Mouse (Mus musculus) kidney, adult 11 months (tissue): ENCODE results near the gene Pgls.

ENCODE experiments used
- DNase-seq: peaks from one replicate; pipeline ENCODE4 v3.0.0; 2022

Pgls gene

DNA sequence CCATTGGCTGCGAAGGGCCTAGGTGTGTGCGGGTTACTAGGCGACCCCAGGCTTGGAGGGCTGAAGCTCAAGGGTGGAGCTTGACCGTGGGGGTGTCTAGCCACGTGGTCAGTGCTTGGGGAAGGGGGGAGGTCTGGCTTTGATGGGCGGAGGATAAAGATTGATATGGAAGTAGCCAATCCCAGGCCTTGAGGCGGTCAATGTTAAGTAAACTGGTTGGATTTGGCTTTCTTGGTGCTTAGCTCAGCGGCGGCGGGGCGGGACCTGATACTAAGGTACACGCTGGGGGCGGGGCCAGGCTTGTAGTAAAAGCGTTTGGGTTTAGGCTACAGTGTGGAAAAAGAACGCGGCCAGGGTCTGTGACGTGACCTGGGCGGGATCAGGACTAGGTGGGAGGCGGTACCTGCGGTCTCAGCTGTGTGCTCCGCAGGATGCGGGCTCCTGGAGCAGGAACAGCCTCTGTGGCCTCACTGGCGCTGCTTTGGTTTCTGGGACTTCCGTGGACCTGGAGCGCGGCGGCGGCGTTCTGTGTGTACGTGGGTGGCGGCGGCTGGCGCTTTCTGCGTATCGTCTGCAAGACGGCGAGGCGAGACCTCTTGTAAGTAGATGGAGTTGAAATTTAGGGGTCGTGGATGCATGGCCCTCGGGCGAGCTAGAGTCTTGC is 21.6 kb upstream of the Pgls start:
- peak; percentile 99 for DNase-seq

GRCm38 (mm10) chr8:71572077-71572476 is 19.9 kb upstream of the Pgls start:
- no peak for DNase-seq

GRCm38 (mm10) chr8:71572847-71573633 is 18.9 kb upstream of the Pgls start:
- peak; percentile 80 for DNase-seq

DNA sequence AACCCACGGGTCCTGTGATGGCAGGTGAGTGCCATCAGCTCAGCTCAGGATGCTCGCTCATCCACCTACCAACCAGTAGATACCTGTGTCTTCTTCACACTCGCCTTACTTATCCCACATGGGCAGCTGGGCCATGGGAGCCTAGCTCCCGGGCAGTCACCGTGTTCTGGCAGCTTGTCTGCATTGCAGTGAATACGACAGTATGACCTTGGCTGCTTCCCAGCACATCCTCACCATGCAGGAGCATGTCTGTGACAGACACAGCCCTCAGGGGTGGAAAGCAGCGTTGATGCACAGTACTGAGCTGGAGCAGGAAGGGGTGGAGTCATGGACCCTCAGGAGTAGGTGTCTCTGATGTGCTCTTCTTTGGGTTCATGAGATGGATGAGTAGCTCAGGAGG is 17.6 kb upstream of the Pgls start:
- no peak for DNase-seq

GRCm38 (mm10) chr8:71575020-71575419 is 17.0 kb upstream of the Pgls start:
- DNase-seq: no peak

DNA sequence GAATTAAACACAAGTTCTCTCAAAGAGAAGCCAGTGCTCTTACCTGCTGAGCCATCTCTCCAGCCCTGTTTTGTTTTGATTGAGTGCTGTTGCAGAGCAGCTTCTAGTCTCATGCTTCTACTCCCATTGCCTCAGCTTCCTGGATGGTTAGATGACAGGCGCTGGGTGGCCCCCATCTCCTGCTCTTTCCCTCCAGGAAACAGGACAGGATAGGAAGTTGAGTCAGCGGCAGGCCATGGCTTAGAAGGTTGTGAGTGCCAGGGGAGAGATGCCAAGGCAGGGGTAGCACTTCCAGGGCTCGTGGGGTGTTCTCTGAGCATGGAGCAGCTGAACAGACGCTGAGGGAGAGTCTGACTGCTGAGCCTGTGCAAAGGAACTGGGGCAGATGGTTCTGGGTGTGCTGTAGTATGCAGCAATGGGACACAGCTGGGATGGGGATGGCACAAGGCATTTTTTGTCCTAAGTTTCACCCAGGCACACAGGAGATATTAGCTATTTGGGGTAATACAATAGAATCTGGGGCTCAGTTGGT is 14.1 kb upstream of the Pgls start:
- DNase-seq: no peak

GRCm38 (mm10) chr8:71579009-71579408 is 13.0 kb upstream of the Pgls start:
- no peak for DNase-seq

DNA sequence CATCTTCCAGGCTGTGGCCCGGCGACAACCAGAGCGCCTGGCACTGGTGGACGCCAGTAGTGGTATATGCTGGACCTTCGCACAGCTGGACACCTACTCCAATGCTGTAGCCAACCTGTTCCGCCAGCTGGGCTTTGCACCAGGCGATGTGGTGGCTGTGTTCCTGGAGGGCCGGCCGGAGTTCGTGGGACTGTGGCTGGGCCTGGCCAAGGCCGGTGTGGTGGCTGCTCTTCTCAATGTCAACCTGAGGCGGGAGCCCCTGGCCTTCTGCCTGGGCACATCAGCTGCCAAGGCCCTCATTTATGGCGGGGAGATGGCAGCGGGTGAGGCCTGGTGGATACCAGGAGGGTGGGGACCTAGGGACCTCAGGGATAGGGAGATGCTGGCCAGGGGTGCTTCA is 12.5 kb upstream of the Pgls start:
- no peak for DNase-seq

DNA sequence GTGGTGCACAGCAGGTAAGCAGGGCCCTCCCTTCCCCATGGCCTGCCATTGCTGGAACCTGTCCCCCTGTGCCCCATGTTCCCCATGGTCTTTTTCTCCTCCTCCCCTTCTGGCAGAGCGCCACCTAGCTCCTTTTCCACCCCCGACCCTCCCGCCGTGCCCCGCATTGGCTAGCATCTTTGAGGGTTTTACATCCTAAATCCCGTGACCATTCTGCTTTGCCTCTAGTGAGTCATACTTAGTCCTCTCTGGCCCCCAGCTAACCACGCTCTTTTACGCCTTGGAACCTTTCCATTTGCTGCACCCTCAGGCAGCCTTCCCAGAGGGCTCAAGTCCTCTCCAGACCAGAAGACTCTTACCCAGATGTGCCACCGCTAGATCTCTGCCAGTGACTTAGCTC is 11.8 kb upstream of the Pgls start:
- DNase-seq: no peak

DNA sequence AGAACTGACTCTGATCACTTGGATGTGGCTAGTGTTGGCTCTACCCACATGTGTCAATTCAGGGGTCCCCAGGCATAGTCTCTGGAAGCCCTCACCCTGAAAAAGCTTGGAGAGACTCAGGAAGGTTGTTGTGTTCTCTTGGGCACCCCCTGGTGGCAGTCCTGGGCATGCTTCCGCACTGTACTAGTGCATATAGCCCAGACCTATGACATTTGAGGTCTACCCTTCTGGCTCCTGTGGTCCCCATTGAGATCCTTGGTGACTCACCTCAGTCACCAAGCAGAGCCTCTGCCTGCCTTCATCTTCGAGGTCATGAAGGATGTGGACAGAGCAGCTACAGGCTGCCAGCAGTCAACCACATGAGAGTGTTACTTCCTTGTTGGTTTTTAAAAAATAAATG is 5.1 kb upstream of the Pgls start:
- no peak for DNase-seq

DNA sequence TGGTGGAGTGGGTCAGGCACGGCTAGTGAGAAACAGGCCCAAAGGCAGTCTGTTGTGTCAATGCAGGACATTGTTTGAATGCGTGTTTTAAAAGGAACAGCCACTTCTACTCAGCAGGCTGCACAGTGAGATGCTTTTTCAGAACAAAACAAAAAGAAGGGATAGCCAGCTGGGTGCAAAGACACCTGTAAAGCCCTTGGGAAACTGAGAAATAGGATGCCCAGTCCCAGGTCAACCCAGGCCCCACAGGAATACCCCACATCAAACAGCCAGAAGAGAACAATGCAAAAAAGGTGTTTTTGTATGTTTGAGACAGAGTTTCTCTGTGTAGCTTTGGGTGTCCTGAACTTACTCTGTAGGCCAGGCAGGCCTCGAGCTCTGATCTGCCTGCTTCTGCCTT is 3.2 kb upstream of the Pgls start:
- no peak for DNase-seq

- no peak for DNase-seq
These were observed 959 bp upstream of the Pgls start for GRCm38 (mm10) chr8:71591017-71591416.

GRCm38 (mm10) chr8:71592374-71593170 is 596 bp downstream of the Pgls start:
- DNase-seq: peak; percentile 87

DNA sequence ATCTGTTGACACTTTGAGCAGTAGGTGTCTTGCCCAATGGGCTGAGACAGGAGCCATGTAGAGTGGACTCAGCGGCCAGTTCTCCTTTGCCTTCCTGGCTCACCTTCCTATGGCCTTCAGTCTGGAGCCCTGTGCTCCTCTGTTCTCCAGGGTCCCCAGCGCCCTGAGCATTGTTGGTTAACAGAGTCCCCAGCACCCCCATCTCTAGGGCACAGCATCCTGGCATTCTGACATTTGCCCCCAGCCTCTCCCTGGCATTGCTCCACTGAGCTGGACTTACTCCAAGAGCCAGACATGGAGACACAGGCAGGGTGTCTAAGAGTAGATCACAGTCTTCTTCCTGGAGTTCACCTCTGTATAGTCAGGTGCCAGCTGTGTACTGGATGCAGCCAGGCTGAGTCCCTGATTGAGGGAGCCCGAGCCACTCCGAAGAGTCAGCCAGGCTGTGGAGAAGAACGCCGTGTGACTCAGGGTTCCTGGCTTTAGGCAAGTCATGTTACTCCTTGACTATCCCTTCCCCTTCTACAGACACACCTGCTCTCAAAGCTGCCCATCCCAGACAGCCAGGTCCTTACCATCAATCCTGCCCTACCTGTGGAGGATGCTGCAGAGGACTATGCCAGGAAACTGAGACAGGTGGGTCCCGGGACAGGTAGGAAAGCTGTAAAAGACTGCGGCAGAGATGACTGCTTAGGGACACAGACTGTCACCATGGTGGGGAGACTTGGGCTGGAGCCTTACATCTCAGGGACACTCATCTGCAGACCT is 1.8 kb downstream of the Pgls start:
- DNase-seq: no peak

DNA sequence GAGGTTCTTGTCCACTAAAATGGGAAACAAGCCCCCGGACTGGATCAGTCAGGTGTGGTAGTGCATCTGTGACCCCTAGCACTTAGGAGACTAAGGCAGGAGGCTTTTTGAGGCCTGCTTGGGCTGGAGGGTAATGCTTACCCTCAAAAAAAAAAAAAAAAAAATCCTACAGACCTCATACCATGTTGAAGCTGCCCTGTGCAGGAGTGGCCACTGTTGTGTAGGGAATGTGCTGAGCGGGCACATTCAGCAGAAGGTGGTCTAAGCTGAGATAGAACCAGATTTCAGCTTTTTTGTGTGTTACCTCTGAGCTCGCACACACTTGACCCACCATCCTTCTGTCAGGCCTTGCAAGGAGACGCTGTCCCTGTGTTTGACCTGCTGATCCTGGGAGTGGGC is 2.3 kb downstream of the Pgls start:
- no peak for DNase-seq

DNA sequence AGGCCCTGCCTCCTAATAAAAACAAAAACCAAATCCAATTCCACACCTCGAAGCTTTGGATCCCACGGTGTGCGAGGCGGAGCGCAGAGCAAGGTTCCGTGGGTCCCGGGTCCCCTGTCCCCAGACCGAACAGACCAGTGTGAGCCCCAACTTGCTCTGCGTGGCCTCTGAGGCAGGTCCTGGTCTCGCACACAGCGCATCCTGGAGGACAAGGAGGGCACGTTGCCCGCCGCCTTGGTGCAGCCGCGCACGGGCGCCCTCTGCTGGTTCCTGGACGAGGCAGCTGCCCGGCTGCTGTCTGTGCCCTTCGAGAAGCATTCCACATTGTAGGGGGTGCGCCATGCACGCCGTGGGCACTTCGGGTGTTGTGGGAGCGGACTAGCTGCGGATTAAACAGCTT is 3.9 kb downstream of the Pgls start:
- DNase-seq: peak; percentile 80

GRCm38 (mm10) chr8:71596384-71596783 is 4.4 kb downstream of the Pgls start:
- DNase-seq: no peak

- no peak for DNase-seq
These were observed 4.8 kb downstream of the Pgls start for GRCm38 (mm10) chr8:71596798-71597197.

DNA sequence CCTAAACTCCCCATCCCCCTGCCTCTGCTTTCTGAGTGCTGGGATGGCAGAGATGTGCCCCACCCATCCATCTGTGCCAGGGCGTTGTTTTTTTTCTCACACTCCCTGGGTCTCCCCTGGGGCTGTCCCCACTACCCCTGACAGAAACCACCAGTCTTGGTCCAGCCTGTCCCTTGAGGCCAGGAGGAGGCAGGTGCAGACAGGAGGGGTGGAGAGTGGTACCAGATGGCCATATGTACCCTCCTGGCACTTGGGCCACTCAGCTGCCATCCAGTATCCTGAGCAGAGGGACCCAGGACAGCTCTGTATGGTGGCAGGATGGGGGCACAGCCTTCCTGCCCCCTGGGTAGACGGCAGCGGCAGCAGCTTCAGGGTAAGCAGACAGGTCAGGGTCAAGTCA is 5.5 kb downstream of the Pgls start, which contains the start of gene Fam129c:
TSS of gene Fam129c (plus strand) at position 198 of the 400 bp plus-strand sequence.
- no peak for DNase-seq

GRCm38 (mm10) chr8:71598375-71598774 is 6.4 kb downstream of the Pgls start:
- no peak for DNase-seq

DNA sequence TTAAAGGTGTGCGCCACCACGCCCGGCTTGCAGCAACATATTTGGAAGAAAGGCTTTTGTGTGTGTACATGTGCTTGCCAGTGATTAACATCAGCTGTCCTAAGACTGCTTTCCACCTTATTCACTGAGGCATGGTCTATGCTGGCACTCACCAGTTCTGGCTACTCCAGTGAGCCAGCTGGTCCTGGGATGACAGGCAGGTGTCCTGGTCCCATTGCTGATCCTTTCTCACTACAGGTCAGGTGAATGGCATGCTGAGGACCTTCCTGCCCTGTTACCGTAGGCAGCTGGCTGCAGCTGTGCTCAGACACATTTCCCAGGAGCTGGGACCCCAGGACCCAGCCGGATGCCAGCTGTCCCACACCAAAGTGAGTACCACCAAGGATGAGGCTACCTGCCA is 6.9 kb downstream of the Pgls start:
- DNase-seq: no peak

- no peak for DNase-seq
These were observed 10.1 kb downstream of the Pgls start for GRCm38 (mm10) chr8:71601939-71602665.
